Mouse (Mus musculus) small intestine, adult 2 months (tissue): ENCODE measurements around the gene Zbtb24.

ENCODE experiments used
- CTCF ChIP-seq: fragments of 200-500 bp; IDR thresholded peaks from 2 replicates; pipeline ENCODE4 v1.5.1; 2012; ENCODE audit warnings: low read depth, mild to moderate bottlenecking, control low read depth, inconsistent platforms, low read length, moderate library complexity, mixed read lengths; ENCODE audit not compliant: insufficient replicate concordance, insufficient read length; ENCODE audit errors: extremely low read depth
- POLR2A ChIP-seq: fragments of 200-500 bp; IDR thresholded peaks from 2 replicates; pipeline ENCODE4 v1.6.1; 2012; ENCODE audit warnings: low read depth, mild to moderate bottlenecking, control low read depth, inconsistent platforms, low read length, moderate library complexity

- TF ChIP-seq CTCF (no peak), POLR2A (no peak)
Observed at GRCm38 (mm10) chr10:41514921-41515320, 64.7 kb downstream of the Zbtb24 start.
